Mouse (Mus musculus) right cerebral cortex, postnatal 36 days (tissue): ENCODE results near the gene Fat3.

ENCODE experiments used
- DNase-seq, 2 experiments: peaks; one replicate each; pipeline ENCODE4 v3.0.0; 2022; ENCODE audit warnings: low spot score in 2 of 2, mixed read lengths in 1 of 2

Gene Fat3

DNA sequence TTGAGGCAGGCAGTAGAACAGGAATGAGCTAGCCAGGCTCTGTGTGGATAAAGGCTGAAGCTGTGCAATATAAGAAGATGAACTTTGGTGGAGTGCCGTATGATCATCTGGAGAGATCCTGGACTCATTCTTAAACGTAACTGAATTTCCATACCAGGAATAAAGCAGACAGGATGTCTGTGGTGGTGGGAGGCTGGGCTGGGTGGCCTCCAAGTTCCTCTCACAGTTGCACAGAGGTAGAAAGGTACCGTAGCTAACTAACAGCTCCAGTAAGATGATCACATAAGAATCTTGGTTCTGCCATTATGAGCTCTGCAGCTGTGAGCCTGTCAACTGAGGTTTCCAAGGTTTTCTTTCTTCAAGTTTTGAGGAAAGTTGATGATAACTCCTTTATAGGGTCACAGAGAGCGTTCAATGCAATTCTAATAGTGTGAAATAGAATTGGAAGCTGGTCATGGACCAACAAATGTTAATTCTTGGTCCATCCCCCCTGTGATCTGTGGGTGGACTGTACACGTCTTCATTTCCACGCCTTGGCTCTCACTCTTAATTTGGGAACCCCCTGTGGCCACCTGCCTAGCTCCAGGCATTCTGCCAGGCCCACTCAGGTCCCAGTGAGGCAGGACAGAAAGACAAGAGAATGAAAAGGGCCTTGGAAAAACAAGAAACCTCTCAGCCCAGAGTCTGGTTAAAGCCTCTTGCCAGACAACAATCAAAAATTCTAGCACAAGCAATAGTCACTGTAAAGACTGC is 547.3 kb downstream of the Fat3 start:
- no peak for DNase-seq

DNA sequence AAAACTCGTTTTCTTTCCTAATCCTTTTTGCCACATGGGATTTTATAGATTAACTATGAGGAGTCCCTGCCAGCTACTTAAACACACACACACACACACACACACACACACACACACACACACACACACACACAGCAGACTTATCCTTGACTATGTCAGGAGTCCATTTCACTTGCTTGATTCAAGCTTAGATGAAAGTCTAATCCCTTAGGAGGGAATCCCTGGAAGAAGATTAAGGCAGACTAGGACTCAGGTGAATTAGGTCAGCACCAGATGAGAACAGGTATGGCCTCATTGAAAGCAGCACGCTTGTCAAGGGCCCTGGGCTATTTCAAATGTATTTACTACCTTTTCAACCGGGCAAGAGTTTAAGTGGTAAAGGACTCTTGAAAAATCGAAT is 553.0 kb downstream of the Fat3 start:
- no peak for DNase-seq

DNA sequence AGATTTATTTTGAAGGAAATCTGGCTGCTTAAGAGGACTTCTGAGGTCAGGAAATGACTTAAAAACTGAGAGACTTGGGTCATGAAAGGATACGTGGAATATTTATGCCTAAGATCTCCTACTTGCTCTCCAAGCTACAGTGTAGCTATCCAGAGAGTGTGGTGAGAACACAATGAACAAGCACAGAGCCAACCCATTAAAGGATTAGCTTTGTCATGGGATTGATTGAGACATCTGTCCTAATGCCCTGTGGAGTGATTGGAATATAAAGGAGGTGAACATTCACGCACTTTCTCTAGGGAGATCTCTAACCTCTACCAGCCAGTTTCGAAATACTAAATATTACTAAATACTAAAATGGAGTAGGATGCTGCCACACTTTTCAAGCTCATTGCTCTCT is 556.9 kb downstream of the Fat3 start:
- DNase-seq = no peak

DNA sequence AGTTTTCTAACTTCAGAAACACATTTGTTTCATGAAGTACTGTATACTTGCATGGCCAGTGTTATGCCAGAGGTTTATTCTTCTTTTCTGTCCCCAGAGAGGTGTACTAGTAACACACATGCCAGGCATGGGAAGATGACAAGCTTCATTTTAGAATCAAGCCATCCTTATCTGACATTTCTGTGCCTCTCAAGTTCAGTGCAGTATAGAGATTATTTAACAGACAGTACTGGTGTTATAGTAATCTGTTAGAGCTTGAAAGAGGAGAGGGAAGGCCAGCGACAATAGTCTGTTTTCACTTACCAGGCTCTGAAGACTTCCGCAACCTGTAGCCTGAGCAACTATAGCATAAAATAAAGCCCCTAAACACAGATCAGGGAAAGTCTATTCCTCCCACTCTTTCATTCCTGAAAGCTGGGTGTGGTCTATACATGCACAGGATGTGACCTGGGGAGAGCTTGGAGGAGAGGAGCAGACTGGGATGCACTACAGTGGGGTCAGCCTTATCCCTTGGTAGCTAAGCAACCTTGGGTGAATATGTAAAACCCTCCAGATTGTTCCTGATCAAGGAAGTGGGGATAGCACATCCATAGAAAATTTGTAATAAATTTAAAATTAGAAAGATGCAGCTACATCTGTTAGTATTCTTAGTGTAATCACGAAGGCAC is 557.5 kb downstream of the Fat3 start:
- no peak for DNase-seq

DNA sequence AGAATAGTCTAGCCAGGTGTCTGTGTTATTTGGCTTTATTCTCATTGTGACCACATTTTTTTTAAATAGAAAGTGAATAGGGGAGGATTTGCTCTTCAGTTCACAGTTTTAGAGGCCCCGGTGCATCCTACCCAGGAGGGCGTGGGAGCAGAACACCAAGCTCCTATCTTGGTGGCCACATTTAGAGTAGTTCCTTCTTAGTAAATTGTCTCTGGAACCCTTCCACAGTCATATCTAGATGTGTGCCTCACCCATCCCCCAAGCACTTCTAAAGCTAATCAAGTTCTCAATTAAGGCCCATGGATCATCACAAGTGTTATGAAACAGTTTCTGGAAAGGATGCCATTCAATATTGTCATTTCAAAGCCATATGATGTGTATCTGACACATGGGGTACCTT is 559.3 kb downstream of the Fat3 start:
- no peak for DNase-seq

DNA sequence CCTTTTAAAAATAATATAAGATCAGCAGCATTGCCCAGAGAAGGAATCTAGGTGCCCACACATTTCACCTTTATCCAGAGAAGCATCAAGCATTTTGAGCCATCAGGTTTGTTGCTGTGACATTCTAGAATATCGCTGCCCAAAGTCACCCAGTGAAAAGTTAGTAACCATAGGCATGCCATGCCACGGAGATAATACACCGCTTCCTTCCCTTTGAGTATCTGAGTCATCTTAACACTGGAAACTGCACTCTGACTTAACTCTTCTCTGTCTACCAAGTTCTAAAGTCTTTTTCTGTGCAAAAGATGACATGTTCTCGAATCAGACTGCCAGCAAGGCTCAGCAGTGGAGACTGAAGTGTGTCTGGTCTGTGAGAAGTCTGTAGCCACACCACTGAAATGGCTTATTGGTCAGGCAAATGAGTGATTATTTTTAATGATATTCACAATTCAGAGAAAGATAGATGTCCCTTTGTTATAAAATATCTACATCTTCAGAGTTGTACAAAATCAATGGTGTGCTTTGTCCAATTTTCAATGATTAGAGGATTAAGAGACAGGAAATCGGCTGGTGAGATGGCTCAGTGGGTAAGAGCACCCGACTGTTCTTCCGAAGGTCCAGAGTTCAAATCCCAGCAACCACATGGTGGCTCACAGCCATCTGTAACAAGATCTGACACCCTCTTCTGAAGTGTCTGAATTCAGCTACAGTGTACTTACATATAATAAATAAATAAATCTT is 560.0 kb downstream of the Fat3 start:
- no peak for DNase-seq

DNA sequence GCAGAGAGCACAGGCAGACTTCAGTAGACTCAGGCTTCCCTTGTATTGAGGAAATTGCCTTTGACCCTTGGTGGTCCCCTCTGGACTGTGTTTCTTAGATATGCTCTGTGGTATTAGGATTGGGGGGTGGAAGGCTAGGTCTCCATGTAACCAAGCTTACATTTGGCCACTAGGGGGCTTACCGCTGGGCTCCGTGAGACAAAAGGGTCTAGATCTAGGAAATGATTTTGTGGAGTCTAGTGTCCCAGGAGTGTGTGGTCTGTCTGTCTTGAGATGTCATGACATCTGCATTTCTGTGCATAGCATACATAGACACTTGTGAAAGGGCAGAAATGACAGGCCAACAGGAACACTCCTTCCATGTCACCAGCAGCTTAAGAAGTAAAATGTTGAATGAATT is 561.5 kb downstream of the Fat3 start:
- no peak for DNase-seq

DNA sequence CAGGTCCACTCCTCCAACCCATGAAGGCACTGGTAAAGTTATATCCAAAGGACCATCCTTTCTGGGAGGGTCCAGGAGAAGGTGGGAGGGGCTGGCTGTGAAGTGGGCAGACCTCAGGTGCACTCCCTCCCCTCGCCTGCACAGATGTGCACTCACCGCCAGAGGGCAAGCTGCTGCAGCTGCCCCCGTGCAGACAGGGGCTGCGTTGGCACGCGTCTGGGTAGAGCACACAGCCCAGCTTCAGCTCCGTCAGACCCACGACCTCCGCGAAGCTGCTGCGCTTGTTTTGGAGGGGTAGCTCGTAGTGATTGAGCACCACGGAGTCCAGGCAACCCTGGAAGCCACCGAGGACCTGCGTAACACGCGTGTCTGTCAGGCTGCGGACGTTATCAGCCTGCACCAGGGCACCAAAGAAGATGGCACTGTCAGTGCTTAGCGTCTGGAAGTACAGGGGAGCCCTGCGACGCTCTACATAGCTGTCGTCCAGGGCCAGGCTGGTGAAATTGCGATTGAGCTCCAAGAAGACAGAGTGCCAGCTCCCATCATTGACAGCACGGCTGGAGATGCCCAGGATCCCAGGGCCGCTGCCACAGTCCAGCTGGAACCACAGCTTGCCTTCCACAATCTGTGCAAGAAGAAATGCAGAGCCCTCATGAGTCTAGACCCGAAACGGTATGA is 563.1 kb downstream of the Fat3 start:
- no peak for DNase-seq

DNA sequence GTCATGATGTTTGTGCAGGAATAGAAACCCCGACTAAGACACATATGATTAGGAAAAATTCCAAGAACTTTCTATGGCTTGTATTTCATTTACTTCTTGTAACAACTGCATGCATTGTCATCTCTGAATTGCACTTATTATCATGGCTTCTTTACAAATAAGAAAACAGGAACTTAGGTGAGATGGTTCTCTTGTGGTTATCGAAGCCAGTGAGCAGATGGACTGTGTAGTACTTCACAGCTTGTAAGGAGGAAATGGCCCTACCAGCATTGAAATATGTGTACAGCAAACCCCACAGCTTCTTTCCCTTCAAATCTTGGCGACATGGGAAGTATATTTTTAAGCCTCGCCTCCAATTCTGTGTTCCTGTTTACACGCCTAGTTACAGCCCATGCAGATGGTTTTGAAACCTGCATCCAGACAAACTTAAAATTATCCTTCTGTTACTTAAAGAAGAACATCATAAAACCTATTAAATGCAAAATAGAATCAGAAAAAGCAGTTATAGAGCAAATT is 570.1 kb downstream of the Fat3 start:
- DNase-seq = no peak

DNA sequence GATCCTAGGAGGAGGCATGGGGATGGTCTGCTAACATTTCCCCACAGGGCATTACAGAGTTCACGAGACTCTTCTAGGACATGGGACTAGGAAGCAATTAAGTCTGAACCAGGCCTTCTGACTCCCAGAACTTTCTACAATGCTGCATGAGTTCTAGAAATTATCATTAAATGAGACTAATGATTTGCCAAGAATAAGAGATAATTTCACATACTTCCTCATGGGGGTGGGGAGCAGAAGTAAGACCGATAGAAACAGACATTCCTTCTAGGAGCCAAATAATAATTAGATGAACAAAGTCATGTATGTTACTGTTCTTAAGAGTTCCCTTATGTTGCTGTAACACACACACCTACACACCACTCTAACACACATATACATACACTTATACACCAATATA is 572.8 kb downstream of the Fat3 start:
- no peak for DNase-seq

DNA sequence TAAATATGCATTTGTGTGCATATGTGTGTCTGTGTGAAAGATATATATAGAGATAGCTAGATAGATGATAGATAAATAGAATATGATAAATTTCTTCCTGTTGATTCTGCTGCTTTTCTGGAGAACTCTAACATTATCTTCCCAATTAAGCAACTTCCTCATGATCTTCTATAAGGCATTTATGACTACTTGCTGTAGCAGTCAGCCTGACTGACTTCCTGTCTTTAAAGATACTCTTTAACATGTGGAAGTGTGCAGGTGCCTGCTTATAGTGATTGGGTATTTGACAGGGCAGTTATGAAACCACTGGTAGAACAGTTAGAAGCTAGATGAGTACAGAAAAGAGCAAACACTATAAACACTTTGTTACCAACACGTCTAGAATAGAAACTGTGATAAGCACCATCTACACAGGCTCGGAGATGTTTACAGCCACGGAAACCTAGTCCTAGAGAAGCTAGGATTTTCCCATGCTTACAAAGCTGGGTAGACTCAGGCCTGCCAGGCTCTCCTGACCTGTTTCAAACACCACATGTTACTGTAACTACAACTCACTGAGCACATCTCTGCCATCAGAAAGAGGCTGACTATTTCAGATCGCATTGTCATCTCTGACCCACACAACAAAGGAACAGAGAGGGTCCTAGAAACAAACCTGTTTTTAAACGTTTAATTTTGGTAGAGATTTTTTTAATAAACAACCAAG is 573.6 kb downstream of the Fat3 start:
- DNase-seq = no peak

DNA sequence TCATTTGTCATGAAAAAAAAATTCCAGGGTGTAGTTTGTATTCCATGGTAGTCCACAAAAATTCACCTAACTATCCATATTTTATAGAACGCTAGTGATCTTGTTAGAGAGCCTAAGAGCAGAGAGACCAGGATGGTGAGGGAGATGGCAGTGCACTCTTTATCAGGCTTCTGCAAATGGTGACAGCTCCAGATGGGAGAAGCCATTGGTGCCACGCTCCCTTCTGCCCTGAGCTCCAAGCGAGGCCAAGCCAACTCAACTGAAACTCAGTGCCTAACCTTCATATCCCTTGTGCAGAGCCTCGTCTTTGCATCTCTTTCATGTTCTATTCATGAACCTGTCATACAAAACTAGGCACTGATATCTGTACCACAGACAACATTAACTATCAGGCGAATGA is 575.8 kb downstream of the Fat3 start:
- no peak for DNase-seq

DNA sequence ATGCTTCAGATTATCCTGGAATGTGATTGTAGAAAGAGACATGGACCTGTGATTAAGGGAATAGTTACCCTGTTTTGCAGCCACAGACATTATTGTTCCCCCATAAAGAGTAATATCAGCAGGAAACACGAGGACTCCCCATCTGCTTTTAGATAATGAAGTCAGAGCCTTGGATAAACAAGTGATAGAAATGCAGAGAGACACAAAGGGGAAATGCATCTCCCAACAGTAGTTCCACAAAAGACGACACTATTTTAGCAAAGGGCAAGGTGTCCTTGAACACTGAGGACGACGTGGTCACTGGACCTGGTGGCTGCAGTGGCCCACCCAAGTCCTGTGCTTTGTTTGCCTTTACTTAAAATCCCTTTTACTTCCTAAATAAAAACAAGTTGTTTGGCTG is 580.8 kb downstream of the Fat3 start:
- DNase-seq = no peak

DNA sequence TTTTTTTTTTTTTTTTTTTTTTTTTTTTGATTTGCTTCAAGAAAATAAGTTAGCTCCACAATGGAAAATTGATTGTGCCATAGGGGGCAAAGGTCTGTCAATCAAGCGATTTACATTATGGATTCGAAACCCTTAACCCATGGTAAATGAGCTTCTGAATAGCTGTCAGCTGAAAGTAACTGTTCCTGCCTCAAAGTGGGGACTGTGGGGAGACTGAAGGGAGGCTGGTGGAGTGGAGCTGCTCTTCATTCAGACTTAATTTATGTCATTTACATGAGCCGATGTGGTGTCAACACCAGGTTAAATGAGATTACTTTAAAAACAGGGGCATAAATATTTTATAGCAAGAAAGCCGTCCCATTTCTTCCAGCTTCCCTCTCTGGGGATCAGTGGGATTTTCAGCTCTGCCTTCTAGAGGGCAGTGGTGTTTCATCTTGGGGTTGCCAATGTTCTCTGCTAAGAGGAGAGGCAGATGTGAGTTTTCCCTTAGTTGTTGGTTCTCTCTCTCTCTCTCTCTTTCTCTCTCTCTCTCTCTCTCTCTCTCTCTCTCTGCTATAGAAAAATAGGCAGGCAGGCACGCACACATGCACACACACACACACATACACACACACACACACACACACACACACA is 581.6 kb downstream of the Fat3 start:
- DNase-seq = no peak

DNA sequence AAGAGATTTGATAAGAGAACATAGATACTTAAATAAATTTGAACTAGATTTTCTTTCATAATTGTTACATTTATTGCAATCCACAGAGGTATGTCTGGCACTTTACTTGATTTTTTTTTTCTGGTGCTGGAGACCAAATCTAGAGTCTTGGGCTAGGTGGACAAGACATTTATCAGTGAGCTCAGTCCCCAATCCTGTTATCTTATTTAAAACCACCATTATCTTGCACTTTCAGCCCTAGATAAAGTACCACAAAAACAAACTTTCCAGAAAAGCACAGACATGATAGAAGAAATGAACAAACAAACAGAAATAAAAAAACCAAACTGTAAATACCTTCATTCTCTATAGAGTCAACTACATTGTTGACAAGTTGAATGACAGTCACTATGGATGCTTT is 584.5 kb downstream of the Fat3 start:
- no peak for DNase-seq

DNA sequence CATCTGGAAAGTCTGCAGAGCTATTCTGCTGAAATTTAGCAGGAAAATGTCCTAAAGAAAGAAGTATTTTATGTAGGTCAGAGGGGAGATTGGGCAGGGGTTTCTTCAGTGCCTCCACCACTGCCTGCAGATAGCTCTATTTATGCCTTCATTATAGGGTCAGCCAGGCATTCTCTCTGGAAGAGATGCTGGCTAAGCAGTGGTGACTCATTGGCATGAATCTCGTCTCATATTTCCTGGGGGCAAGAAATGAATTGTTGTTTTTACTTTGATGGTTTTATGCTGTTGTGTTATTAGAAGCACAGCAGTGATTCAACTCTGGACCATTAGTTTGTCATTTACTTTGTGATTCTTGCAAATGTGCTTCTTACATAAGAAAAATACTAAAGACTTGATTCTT is 588.4 kb downstream of the Fat3 start:
- no peak for DNase-seq

DNA sequence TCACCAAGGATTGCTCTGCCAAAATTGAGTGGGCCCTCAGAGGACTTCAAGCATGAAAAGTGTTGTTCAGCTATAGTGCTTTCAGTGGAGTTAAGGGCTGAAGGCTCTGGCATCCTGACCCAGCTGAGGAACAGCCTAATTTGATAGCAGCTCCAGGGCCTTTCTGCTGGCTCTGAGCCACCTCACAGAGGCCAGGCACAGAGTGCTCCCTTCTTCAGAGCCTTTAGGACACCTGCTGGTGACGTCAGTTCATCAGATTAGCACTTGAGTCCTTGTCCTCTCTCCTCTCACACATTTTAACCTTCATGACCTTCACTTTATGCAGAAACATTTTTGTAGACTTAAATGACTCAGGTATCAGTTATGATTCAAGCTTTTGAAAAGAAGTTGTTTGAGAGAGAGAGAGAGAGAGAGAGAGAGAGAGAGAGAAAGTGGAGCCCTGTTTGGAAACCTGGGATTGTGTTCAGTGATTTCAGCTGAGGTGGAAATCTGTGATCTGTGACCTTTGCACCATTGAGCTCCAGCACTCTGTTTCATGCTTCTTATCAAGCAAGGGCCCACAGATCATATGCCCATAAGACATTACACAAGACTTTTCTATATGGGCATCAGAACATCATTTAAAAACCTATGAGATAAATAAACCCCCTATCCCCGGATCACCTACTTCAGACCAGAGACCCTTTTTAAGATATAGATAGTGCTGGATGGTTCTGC is 591.5 kb downstream of the Fat3 start:
- no peak for DNase-seq

DNA sequence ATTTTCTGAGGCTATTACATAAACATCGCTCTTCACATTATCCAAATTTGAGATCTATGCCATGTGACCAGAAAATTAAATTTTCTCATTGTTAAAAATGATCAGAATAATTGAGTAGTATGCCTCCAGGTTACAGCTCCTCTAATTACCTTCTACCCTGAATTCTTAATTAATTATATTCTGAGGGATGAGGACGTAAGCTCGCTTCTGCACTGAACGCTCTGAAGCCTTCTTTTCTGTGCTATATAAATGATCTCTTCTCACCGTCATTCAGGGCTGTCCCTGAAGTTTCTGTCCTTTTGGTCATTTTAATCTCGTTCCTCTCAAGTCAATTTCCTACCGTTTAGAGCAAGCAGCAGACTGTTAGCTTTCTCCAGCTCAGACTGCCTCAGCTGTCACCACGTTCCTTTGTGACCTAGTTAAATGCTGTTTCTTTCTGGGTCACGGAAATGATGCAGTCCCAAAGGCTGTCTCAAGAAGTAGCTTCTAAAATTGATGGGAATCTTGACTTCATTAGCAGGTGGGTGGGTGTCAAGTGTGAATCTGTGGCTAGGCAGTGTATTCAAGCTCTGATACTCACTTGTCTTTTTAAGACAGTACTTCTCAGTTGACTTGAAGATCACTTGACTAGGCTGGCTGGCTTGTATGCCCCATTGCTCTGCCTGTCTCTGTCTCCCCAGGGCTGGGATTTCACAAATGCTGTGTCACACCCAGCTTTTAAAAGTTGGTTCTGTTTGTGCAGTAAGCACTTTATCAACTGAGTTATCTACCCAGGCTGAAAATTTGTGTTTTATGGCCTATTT is 596.9 kb downstream of the Fat3 start:
- peak in 1 of 2 experiments; percentile 22 for DNase-seq

DNA sequence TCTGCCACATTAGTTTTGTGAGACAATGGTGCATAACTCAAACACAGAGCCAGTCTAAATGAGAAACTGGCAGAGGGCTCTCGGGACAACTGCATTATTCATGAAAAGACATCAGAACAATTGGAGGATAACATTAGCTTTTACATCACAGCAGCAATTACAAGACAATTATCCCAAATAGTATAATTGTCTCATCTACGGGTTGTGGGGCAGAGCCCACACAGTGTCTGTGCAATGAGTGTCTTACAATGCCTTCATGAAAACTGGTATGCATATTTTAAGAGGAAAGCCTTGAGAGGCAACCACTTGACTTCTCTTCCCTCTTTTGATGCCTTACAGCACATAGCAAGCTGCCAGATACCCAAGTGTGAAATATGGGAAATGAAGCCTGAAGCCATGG is 603.0 kb downstream of the Fat3 start:
- no peak for DNase-seq

DNA sequence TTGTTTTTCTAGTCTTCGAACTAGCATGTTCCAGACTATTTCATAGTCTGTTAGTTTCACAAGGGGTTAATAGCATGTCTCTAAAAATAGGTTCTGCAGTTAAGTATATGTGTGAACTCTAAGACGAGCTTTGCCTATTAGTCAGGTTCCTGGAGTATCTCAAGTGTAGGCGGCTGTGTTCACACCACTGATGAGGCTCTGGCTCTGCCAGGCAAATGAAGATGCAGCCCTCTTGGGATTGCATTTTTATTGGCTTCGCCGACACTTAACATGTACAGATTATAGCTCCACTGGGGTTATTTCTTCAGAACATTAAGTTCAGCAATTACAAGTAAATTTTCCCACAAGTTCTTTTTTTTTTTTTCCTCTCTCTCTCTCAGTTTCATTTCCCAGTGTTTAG is 614.3 kb downstream of the Fat3 start:
- peak; percentile 12 to 31 for DNase-seq
